Mouse (Mus musculus) CH12F3 (cell line): ENCODE data around the gene Nab2.

Experiments used
- in situ Hi-C: fragments of 300-500 bp; cut with MboI; formaldehyde crosslinking; loops from 2 replicates; pipeline ENCODE4 v1.14.3; 2020; ENCODE audit warnings: low sequenced_read_pairs

Gene Nab2

DNA sequence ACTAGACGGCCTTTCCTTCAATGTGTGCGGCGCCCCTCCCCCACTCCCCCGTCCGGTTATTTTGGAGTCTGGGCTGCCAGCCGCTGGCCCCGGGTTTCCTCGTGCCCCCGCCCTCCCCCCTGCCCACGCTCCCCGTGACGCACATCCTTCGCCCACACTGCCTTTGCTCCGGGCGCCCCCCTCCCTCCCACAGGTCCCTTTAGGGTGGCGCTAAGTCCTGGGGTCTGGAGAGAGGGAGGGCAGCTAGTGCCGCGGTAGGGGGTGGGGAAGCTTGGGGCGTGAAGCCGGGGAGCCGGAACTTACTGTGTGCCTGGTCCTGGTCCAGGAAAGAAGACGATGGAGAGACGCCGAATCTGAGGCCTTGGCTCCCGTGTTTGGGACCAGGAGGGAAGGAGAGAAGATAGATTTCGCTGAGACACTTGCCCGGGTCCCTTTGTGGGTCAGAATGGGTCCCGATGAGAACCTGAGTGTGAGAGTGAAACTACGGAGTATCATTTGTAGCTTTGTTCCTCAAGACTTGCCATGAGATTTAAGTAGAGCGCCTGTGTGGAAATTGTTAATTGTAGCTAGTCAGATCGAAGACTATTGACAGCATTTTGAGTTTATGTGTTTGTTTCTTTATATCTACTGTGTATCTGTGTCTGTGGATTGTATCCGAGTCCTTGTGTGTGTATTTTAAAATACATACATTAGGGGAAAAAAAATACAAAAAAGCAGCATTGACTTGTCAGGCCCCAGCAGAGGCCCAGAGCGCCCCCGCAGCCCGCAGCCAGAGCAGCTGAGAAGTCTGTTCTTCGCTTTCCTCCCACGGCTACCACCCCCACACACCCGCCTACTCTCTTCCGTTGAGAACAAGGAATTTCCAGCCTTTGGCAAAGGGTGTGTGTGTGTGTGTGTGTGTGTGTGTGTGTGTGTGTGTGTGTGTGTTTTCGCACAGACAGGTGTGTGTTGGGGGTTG is at the start of gene Nab2:
Gene Nab2 (minus strand): TSS at position 476 of the 958 bp plus-strand sequence.
- in situ Hi-C loops, result no loop called here

DNA sequence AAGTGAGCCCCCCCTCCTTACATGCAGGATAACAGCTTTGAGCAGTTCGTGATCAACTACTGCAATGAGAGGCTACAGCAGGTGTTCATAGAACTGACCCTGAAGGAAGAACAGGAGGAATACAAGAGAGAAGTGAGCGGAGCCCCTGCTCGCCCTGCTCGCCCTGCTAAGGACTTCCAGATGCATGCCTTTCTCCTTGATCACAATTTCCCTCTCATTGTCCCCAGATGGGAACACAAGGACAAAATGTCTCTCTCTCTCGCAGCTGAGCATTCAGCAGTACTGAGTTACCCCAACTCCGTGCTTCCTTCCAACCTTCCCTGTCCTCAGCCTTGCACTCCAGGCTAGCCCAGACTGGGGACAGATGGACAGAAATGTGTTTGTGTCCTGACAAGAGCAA is 44.4 kb upstream of the Nab2 start:
- in situ Hi-C loops, result no loop called here

- in situ Hi-C loops, result no loop called here
Measured at GRCm38 (mm10) chr10:127710331-127710730, 42.0 kb upstream of the Nab2 start.

DNA sequence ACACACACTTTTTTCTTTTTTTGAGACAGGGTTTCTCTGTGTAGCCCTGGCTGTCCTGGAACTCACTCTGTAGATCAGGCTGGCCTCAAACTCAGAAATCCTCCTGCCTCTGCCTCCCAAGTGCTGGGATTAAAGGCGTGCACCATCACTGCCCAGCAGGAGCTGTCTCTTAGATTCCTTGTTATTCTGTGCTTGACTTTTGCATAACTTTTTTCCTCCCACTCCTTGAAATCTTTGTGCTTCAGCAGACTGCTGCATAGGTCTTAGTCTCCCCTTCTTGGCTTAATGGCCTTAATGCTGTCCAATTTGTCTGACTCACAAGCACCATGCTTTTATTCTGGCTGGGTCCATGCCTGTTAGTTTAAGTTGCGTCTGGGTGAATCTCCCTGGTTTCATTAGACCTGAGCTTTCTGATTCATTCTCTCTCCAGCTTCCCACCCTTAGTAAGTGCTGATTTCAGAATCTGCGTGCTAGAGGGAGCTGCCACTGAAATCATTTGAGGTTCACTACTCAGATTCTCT is 40.5 kb upstream of the Nab2 start:
- in situ Hi-C loops, result no loop called here

GRCm38 (mm10) chr10:127707721-127708120 is 39.4 kb upstream of the Nab2 start:
- in situ Hi-C loops, result no loop called here

DNA sequence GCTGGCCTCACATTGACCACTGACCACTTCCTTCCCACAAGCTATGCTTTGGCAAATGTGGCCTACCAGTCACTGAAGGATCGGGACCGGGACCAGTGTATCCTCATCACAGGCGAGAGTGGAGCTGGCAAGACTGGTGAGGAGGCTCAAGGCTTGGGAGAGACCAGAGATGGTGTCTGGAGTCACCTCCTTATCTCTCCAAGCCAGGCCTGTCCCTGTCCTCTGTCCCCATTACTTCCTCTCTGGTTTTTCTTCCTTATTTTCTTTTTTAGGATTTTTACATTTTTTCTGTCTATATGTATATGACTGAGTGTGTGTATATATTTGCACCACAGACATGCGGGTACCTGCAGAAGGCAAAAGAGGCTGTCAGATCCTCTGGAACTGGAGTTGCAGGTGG is 37.4 kb upstream of the Nab2 start:
- in situ Hi-C loops, result no loop called here

DNA sequence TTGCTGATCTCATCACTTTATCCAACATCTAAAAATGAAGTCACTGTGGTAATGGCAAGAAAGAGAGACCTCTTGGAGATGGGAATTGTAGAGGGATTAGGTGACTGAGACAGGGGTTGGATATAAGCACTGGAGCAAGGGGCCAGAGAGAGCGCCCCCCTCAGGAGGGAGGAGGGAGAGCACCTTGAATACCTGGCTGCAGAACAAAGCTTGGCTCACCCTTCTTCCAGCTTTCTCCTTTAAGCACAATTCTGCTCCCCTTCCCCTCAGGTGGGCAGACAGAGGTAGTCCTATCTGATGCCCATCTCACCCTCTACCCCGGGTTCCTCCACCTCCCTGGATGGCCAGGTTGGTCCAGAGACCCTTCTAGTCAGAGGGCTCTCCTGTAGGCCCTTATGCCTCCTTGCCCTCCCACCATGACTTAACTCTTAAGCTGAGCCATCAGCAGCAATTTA is 36.4 kb upstream of the Nab2 start, which contains the start of gene Myo1a:
Gene Myo1a (plus strand): TSS at position 405 of the 455 bp plus-strand sequence.
- in situ Hi-C loops, result no loop called here

DNA sequence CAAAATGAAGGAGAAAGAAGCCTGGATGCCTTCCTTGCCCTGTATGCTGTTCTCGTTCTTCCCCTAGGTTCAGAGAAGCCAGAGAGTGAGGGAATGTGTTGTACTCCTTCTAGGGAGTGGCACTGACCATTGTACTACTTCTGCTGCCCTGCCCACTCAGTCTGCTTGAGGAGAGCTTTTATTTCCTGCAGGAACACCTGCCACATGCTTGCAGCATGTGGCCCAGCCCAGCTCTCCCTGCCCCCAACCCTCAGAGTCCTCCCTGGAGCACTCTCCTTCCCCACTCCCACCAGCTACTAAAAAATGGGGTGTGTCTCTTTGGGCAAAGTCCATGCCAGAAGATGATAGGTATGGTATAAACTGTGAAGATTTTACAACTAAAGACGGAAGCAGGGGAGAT is 35.9 kb upstream of the Nab2 start:
- in situ Hi-C loops, result no loop called here

- in situ Hi-C loops, result no loop called here
Measured at GRCm38 (mm10) chr10:127703299-127703698, 34.9 kb upstream of the Nab2 start.

DNA sequence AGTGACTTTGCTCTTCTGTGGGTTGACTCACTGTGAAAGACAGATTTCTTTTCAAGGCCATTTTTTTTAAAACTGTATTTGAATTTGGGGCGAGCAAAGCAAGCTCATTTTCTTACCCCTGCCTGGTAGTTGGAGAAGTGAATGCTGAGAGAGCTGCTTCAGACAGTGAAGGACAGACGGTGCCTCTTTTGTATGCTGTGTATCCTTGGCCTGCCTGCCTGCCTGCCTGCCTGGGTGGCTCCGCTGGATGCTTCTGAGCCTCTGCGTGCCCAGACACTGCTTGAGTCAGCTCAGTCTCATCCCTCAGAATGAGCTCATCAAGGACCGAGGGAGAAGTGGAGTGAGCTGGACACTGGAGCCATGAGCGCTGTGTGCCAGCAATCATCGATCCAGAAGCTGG is 30.6 kb upstream of the Nab2 start:
- in situ Hi-C loops, result no loop called here

GRCm38 (mm10) chr10:127695775-127696174 is 27.4 kb upstream of the Nab2 start:
- in situ Hi-C loops, result no loop called here

GRCm38 (mm10) chr10:127694636-127695035 is 26.3 kb upstream of the Nab2 start:
- in situ Hi-C loops, result no loop called here

- in situ Hi-C loops, result no loop called here
Measured at GRCm38 (mm10) chr10:127691053-127691452, 22.7 kb upstream of the Nab2 start.

- in situ Hi-C loops, result loop anchor here (10.0 kb wide), 1 partner anchor 52 kb away; the partner anchor contains the start of gene Zbtb39
Measured at GRCm38 (mm10) chr10:127682886-127683285, 14.5 kb upstream of the Nab2 start.

- in situ Hi-C loops, result loop anchor here (10.0 kb wide), 1 partner anchor 55 kb away; the partner anchor contains the start of gene Zbtb39
Measured at GRCm38 (mm10) chr10:127679881-127680280, 11.5 kb upstream of the Nab2 start.

GRCm38 (mm10) chr10:127679208-127679607 is 10.8 kb upstream of the Nab2 start:
- in situ Hi-C loops, result no loop called here

GRCm38 (mm10) chr10:127677591-127678336 is 9.4 kb upstream of the Nab2 start:
- in situ Hi-C loops, result no loop called here

GRCm38 (mm10) chr10:127676691-127677548 is 8.6 kb upstream of the Nab2 start:
- in situ Hi-C loops, result no loop called here

DNA sequence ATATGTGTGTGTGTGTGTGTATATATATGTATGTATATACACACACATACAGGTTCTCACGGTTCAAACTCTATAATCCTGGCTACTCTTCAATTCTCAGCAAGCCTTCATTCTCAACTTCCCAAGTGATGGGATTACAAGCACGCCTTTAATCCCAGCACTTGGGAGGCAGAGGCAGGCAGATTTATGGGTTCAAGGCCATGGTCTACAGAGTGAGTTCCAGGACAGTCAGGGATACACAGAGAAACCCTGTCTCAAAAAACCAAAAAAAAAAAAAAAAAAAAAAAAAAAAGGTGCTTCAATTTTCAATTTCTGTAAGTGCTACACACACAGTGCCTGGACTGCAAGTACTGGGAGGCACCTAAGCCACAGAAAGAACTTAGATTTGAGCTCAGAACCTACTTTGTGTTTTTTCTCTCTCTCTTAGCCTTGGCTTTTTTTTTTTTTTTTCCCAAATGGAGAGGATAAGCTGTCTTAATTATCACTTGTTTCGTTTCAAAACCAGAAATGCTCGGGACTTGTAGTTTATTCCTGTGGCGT is 7.6 kb upstream of the Nab2 start:
- in situ Hi-C loops, result no loop called here
